Mouse (Mus musculus) right cerebral cortex, postnatal 25 days (tissue): ENCODE data around the gene Acot6.
"Not testable (repeated sequence)": the region's sequence is repeated elsewhere in the genome, so short reads cannot be mapped to it uniquely, and the experiment has no call there.

Source experiments
- DNase-seq: peaks from one replicate; pipeline ENCODE4 v3.0.0; 2022

The Acot6 gene

DNA sequence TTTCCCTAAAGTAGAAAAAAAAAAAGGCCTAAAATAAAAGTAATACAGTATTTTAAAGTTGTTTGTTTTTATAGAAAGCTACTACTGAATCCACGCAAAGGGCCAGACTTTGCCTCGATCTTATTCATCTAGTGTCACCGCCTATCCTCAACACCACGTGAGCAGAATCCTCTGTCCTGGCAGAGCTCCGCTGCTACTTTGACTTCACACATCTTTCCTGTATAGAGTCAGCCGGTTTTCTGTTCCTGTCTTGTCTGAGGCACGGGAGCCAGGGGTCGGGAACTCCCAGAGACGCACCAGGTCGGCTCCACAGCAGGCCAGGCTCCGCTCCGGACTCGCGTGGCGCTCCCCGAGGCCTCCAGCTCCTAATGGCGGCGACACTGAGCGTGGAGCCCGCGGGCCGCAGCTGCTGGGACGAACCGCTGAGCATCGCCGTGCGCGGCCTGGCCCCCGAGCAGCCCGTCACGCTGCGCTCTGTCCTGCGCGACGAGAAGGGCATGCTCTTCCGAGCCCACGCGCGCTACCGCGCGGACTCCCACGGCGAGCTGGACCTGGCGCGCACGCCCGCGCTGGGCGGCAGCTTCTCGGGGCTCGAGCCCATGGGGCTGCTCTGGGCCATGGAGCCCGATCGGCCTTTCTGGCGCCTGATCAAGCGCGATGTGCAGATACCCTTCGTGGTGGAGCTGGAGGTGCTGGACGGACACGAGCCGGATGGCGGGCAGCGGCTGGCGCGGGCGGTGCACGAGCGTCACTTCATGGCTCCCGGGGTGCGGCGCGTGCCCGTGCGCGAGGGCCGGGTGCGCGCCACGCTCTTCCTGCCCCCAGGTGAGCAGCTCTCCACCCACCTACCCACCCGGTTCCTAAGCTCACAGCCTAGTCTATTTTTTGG, at the start of gene Acot6:
Gene Acot6, plus strand, starts transcription at position 51 of the 889 bp plus-strand sequence.
- DNase-seq: peak; percentile 52

DNA sequence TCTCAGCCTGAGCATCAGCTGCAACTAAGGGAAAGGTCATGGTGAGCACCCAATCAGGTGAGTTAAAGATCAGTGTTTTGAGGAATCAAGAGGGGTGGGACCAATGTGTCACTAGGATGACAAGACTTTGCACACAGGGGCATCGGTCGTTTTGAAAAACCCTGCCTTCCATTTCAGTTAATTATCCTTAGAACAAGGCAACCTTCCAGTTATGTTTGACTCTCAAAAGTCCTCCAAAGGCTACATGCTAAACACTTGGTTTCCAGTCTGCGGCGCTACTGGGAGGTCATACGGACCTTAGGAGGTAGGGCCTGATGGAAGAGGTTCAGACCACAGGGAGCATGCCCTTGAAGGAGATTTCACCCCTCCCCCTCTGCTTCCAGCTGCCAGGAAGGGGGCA, 49.7 kb upstream of the Acot6 start:
- DNase-seq: not testable (repeated sequence)

DNA sequence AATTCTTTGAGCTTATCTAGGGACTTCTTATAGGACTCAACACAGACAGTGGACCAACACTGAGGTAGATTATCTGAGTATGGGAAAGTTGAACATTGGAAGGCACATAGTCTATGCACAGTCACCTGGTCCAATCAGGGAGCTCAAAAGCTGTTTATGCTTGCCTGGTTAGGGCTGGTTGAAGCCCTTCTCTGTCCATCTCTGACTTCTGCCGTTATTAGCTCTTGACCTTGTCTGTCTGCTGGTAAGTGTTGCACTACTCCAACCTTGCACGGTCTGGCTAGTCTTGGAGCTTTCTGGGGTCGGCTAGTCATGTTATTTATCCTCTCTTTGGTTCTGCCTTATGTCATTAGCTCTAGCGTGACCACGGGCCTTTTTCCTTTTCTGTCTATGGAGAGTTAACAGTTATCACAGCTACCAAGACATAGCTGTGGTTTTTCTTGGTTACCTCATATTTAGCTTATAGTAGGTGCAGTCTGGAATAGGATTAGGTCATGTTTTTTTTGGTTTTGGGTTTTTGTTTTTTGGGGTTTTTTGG, 48.4 kb upstream of the Acot6 start, which contains the start of gene Acot3:
Gene Acot3, plus strand, starts transcription at position 208 of the 538 bp plus-strand sequence.
- DNase-seq: no peak

DNA sequence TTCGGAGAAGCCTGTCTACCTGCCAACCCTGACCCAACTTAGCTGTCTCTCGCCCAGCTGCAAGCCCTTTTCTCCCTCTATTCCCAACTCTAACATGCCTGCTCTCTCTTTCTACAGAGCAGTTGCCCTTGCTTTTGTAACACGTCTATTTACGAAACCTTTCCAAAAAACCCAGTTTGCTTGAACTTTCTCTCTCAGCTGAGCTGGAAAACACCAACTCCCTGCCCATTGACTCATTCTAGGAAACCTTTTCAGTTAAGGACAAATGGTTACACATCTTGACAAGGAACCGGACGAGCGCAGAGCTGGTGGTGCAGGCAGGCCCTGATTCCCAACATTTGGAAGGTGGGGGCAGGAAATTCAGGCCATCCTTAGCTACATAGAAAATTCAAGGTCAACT, 47.8 kb upstream of the Acot6 start:
- DNase-seq: no peak

DNA sequence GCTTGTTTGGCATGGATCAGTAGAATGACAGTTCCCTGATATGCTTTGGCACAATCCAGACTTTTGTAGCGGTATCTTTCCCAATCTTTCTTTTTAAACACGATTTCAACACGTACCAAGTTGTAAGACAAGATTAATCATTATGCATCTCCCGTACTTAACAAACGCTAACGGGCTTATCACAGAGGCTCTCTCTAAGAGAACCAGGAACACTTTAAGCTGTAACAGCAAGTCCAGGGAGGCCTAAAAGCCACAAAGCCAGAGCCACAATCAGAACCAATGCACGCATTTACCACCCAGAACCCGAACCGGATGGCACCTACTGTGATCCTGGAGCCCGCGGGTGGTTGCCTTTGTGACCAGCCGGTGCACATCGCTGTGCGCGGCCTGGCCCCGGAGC, 47.3 kb upstream of the Acot6 start:
- no peak for DNase-seq

DNA sequence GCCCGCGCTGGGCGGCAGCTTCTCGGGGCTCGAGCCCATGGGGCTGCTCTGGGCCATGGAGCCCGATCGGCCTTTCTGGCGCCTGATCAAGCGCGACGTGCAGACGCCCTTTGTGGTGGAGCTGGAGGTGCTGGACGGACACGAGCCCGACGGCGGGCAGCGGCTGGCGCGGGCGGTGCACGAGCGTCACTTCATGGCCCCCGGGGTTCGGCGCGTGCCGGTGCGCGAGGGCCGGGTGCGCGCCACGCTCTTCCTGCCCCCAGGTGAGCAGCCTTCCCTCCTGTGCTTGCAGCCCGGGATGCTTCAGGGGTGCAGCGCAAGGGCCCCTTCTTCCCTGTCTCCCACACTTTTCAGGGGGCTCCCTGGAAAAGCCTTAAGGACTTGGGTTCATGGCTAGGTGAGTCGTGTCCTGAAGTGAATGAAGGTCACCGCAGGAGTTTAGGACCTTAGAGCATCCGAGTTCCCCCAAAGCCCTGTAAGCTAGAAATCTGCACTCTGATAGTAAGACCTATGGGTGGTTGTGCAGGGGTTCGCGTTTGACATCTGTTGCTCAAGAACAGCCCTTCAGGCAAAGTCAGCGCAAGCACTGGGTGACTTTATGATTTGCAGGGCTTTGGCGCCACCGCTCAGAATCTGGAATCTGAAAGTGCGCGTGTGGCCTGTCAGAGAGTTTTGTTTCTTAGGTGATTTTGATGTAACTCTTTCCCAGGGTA, 46.6 kb upstream of the Acot6 start:
- DNase-seq: no peak

DNA sequence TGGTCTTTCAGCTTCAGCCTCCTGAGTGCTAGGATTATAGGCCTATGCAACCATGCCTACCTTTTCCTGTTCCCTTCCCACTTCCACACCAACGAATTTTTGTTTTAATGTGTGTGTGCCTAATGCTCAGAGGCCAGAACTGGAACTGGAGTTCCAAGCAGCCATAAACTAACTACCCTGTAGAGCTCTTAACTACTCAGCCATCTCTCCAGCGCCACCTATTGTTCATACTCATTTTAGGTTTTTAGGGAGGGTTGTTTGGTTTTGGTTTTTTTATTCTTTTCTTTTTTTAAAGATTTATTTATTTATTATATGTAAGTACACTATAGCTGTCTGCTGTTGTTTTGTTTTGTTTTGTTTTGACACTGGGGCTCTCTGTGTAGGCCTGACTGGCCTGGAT, 39.5 kb upstream of the Acot6 start:
- DNase-seq: no peak

DNA sequence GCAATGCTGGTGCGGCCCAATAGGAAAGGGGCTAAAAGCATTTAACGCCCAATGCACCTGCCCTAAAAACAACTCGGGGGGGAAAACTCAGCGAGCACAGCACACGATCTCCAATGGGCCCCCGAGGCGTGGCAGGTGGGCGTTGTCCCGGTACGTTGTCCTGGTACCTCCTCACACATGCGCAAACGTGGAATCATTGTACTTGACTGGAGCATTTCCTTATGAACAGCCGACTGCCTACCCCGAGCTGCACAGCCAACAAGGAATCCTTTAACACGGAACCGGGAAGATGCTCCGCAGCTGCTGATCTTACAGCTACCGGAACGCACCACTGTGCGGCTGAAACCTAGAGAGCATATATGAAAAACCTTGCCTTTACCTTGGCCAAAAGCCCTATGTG, 38.1 kb upstream of the Acot6 start:
- DNase-seq: no peak

DNA sequence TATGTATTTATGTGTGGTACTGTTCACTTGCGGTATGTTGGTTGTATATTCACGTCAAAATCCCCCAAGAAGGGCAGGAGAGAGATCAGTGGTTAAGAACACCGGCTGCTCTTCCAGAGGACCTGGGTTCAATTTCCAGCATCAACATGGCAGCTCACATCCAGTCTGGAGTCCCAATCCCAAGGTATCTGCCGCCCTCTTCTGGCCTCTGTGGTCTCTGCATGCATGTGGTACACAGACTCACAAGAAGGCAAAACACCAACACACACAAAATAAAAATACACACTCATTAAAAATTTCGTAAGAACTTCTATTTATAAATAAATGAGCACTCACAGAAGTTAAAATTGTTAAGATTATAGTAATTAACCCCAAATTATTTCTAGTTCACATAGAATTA, 37.2 kb upstream of the Acot6 start:
- no peak for DNase-seq

DNA sequence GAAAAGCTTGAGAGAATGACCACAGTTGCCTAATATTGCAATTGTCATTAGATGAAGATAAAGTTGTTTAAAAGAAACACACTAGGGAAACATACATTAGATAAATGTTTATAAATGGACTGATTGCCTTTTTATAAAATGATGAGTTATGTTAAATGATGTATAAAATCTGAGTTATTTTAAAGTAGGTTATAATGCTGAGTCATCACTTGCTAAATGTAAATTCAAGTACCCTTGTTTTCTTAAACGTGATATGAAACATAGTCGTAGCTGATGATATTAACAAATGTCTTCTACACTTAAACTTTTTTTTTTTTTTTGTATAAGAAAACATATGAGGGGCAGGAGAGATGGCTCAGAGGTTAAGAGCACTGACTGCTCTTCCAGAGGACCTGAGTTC, 36.6 kb upstream of the Acot6 start:
- no peak for DNase-seq

DNA sequence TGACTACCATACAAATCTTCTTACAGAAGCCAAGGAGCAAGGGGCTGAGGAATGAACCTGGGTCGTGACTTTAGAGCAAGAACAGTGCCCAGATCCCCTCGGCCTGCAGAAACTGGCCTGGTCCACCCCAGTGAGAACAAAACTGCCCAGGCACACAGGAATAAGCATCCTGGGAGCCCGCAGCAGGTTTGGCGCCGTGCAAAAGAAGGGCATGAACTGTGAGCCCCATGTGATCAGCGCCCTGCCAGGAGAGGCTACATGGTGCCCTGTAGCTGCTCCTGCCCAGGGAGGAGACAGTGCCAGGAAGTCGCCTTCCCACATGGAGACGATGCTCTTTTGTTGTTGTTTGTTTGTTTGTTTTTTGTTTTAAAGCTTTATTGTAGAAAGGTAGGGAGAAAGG, 35.8 kb upstream of the Acot6 start:
- no peak for DNase-seq

DNA sequence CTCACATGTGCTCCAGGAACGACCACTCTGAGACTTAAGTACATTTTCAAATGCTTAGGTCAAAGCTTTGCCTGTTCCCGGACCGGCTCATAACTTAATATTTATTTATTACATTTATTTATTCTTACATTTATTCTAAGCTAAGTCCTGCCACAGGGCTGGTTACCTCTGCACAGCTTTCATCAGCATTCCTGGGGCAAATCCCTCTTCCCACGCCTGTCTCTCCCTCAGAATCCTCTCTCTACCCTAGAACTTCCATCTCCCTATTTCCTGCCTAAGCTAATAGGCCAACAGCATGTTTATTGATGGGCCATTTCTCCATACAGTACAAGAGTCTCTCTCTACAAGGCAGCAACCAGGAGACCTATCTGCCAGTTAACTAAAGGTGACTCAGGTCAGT, 32.7 kb upstream of the Acot6 start:
- DNase-seq: no peak

DNA sequence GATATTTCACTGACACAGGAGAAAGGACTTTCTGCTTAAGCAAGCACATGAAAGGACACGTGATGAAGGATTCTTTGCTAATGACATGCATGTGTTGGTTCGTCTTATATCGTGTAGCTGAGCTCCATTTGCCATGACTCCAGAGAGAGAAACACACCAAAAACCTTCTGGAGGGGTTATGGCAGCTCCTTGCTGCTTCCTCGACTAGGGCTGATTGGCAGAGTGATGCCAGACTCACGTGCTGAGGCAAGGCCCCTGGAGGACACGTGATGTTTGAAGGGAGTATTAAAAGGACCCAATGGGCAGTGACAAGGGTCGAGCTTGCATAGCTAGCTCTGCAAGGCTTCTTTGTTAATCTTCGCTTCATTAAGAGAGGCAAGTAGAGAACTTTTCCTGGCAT, 32.2 kb upstream of the Acot6 start:
- no peak for DNase-seq

DNA sequence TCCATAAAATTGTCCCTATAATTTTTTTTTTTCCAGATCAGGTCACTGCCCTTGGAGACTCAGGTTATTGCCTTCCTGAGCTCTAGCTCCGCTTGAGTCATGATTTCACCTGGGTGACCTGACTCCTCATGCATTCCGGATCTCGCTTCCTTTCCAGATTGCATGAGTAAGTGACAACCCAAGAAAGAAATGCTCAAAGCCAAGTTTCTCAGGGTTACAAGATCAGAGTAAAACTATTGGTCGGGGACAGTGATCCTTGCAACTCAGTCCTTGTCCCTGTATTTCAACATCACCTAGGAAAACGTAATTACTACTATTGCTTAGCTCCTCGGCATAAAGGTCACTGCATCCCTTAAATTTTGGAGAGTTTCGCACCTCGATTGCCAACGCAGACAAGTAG, 31.5 kb upstream of the Acot6 start, which contains the start of gene Acot5:
Gene Acot5, plus strand, starts transcription at position 340 of the 400 bp plus-strand sequence.
- DNase-seq: no peak

DNA sequence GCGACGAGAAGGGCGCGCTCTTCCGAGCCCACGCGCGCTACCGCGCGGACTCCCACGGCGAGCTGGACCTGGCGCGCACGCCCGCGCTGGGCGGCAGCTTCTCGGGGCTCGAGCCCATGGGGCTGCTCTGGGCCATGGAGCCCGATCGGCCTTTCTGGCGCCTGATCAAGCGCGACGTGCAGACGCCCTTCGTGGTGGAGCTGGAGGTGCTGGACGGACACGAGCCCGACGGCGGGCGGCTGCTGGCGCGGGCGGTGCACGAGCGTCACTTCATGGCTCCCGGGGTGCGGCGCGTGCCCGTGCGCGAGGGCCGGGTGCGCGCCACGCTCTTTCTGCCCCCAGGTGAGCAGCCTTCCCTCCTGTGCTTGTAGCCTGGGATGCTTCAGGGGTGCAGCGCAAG, 30.9 kb upstream of the Acot6 start:
- DNase-seq: peak; percentile 51

DNA sequence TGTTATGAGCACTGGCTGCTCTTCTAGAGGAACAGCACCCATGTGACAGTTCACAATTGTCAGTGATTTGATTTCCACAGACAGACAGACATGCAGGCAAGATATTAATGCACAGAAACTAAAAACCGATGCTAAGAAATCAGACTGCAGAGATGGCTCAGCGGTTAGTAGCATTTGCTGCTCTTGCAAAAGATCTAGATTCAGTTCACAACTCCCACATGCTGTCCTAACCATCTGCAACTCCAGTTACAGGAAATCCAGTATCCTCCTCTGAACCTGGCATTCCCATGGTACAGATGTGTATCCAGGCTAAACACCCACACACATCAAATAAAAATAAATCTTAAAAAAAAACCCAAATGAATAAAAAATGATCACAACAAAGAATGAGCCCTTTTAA, 28.8 kb upstream of the Acot6 start:
- no peak for DNase-seq

DNA sequence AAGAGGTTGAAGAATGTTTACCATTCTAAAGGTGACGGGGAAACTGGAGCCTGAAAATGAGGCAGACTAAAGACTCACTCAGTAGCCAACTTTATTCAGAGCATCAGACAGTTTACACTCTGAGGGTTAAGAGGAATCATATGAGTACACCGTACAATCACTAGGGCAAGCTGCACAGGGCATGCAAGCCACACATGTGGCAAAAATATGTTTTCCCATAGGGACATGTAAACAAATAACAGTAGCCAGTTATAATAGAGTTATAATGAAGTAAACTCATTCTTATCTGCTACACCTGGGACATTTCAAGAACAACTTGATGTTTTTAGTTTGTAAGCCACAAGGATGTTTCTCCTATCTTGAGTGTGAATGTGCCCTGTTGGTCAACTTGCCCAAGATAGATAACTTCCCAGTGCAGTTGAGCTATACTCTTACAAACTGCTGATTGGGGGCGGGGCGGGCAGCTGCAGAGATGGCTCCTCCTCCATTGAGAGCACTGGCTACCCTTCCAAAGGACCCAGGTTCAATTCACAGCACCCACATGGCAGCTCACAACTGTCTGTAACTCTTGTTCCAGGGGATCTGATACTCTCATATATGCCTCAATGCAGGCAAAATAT, 23.0 kb upstream of the Acot6 start:
- DNase-seq: no peak

DNA sequence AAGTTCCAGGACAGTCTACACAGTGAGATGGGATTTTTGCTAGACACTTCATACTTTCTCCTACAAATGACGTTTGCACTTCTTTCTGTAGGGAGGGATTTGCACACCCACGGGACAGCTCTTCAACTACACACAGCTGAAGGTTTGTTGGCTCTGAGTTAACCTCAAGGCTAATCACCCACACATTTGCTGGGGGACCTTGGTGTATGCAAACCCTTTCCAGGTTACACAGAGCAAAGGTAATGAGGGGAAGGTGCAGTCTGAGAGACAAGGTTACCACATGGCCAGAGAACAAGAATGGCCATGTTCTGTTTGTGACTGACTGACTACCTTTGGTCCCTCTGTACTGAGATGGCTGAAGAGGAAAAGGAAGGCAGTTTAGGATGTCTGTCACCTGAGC, 16.6 kb upstream of the Acot6 start:
- DNase-seq: no peak

DNA sequence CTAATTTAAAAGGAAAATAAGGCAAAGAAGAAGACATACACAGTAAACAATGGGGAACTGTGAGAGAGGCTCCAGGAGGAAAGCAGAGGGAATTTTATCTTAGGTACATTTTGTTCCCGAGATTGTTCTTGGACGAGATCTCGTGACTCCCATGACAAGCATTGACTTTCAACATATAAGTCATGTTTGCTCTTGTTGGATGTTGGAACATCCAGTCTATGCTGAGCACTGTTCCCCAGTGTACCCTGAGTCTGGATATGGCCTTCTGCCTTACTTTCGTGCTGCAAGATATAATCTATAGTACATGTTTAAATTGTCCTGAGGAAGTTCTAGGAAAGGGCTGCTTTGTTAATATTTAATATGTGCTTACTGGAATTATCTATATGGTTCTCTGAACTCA, 15.9 kb upstream of the Acot6 start:
- DNase-seq: no peak

DNA sequence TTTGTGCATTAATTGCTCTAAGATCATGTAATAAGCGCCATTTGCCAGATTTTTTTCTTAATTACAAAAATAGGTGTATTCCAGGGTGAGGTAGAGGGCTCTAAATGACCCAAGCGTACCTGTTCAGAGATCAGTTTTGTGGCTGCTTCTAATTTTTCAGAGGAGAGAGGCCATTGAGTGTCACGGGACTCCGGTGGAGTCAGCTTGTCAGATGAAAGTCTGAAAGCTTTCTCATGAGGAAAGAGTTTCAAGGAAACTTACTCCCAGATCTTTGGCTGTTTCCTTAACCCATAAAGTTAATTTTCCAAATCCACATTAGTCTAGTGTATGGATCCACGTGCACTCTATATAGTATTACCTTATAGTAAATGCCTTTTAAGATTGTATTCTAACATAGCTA, 5.8 kb upstream of the Acot6 start:
- not testable (repeated sequence) for DNase-seq

DNA sequence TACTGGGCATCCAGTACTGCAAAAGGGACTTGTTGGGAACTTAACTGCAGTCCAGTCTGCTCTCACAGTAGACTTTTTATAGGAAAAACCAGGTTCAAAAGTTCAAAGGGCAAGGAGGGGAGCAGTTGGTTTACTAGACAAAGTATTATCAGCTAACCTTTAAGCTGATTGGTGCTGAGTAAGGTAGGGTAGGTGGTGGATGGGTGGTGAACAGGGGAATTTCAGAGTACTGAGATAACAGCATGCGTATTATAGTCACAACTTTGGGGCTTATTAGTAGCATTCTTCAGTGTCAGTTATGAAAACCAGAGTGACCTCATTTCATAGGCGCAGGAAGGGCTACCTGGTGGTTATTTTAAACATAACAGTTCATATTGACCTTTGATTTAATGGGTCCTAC, 849 bp upstream of the Acot6 start:
- DNase-seq: no peak

DNA sequence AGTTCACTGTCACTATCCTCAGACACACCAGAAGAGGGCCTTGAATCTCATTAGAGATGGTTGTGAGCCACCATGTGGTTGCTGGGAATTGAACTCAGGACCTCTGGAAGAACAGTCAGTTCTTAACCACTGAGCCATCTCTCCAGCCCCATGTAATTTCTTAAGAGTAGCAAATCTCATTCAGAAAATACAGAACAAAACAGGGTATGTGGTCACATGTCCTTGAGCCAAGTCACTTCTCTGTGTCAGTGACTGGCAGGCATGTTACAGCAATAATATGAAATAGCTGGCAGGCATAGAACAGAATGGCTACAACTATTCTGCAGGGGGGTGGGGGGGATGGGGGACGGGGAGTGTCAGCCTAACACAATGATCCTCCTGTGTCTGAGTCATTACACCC, 383 bp upstream of the Acot6 start:
- DNase-seq: no peak

DNA sequence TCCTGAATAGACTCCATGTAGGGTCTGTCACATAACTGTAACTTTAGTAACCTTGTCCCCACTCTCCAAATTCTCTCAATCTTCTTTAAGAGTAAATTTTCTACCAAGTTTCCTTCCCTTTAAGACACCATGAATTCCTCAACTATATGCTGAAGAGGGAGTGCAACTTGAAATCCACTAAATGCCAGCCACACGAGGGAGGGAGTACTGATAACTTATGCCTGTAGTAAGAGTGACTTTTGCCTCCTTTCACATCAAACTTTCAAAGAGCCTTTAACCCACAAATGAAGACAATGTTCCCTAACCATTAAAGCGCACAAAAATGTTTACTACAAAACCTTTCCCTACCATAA, 1.0 kb downstream of the Acot6 start:
- no peak for DNase-seq

DNA sequence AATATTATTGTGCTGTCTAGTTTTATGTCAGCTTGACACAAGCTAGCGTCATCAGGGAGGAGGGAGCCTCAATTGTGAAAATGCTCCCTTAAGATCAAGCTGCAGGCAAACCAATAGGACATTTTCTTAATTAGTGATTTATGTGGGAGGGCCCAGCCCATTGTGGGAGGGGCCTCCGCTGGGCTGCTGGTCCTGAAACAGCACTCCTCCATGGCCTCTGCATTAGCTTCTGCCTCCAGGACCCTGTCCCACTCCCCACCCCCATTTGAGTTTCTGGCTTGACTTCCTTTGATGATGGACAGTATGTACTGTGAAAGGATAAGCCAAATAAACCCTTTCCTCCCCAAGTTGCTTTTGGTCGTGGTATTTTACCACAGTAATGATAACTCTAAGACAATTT, 6.6 kb downstream of the Acot6 start:
- no peak for DNase-seq
